Mouse (Mus musculus): ENCODE results near the gene Tsfm. TPM values are rescaled to one million over a fixed set of nuclear protein-coding genes. Genes with fewer than 3 reads are reported as not detected.

Gene Tsfm
- total RNA-seq, 2 experiments from 2014 or later, result 27.2 to 27.3 TPM

GRCm38 (mm10) chr10:127042468-127043115 lies 12.0 kb upstream of the Tsfm start:
- no peak for DNase-seq (ENCODE audit: extremely low spot score in 1 of 2, low spot score in 1 of 2)

- DNase-seq (ENCODE audit: extremely low spot score in 1 of 2, low spot score in 1 of 2), result peak; percentile 89 to 98
These were observed 11.2 kb upstream of the Tsfm start for GRCm38 (mm10) chr10:127041774-127042338.

GRCm38 (mm10) chr10:127041274-127041766 lies 10.7 kb upstream of the Tsfm start, which contains the start of the genes Mettl1 and Eef1akmt3:
Gene Mettl1, plus strand, starts transcription at chr10:127041414.
Gene Eef1akmt3, minus strand, starts transcription at chr10:127041513.
- DNase-seq (ENCODE audit: extremely low spot score in 1 of 2, low spot score in 1 of 2), result peak in 1 of 2 experiments; percentile 30

GRCm38 (mm10) chr10:127040569-127041214 lies 10.1 kb upstream of the Tsfm start:
- no peak for DNase-seq (ENCODE audit: extremely low spot score in 1 of 2, low spot score in 1 of 2)

- no peak for DNase-seq (ENCODE audit: extremely low spot score in 1 of 2, low spot score in 1 of 2)
These were observed 7.0 kb upstream of the Tsfm start for GRCm38 (mm10) chr10:127037641-127038040.

GRCm38 (mm10) chr10:127036273-127036672 lies 5.6 kb upstream of the Tsfm start:
- DNase-seq (ENCODE audit: extremely low spot score in 1 of 2, low spot score in 1 of 2), result no peak

- DNase-seq (ENCODE audit: extremely low spot score in 1 of 2, low spot score in 1 of 2), result no peak
These were observed 2.7 kb upstream of the Tsfm start for GRCm38 (mm10) chr10:127033301-127033741.

GRCm38 (mm10) chr10:127018422-127018821 lies 12.2 kb downstream of the Tsfm start:
- no peak for DNase-seq (ENCODE audit: extremely low spot score in 1 of 2, low spot score in 1 of 2)

- DNase-seq (ENCODE audit: extremely low spot score in 1 of 2, low spot score in 1 of 2), result no peak
These were observed 13.6 kb downstream of the Tsfm start for GRCm38 (mm10) chr10:127017071-127017470.

GRCm38 (mm10) chr10:127016488-127016887 lies 14.2 kb downstream of the Tsfm start:
- no peak for DNase-seq (ENCODE audit: extremely low spot score in 1 of 2, low spot score in 1 of 2)

- DNase-seq (ENCODE audit: extremely low spot score in 1 of 2, low spot score in 1 of 2), result no peak
These were observed 26.8 kb downstream of the Tsfm start for GRCm38 (mm10) chr10:127003806-127004205.

GRCm38 (mm10) chr10:127003334-127003733 lies 27.3 kb downstream of the Tsfm start:
- DNase-seq (ENCODE audit: extremely low spot score in 1 of 2, low spot score in 1 of 2), result no peak

GRCm38 (mm10) chr10:127002765-127003164 lies 27.9 kb downstream of the Tsfm start:
- DNase-seq (ENCODE audit: extremely low spot score in 1 of 2, low spot score in 1 of 2), result no peak

GRCm38 (mm10) chr10:127002056-127002455 lies 28.6 kb downstream of the Tsfm start:
- no peak for DNase-seq (ENCODE audit: extremely low spot score in 1 of 2, low spot score in 1 of 2)

- DNase-seq (ENCODE audit: extremely low spot score in 1 of 2, low spot score in 1 of 2), result no peak
These were observed 29.3 kb downstream of the Tsfm start for GRCm38 (mm10) chr10:127001297-127001696.

- no peak for DNase-seq (ENCODE audit: extremely low spot score in 1 of 2, low spot score in 1 of 2)
These were observed 30.1 kb downstream of the Tsfm start, which contains the start of gene Avil for GRCm38 (mm10) chr10:127000529-127000928. Gene Avil, plus strand, starts transcription at chr10:127000709.

- no peak for DNase-seq (ENCODE audit: extremely low spot score in 1 of 2, low spot score in 1 of 2)
These were observed 33.1 kb downstream of the Tsfm start for GRCm38 (mm10) chr10:126997340-126998113.

GRCm38 (mm10) chr10:126993621-126994020 lies 37.0 kb downstream of the Tsfm start:
- DNase-seq (ENCODE audit: extremely low spot score in 1 of 2, low spot score in 1 of 2), result no peak

GRCm38 (mm10) chr10:126991676-126992075 lies 39.0 kb downstream of the Tsfm start:
- DNase-seq (ENCODE audit: extremely low spot score in 1 of 2, low spot score in 1 of 2), result no peak

- DNase-seq (ENCODE audit: extremely low spot score in 1 of 2, low spot score in 1 of 2), result peak; percentile 75 to 93
These were observed 40.2 kb downstream of the Tsfm start for GRCm38 (mm10) chr10:126990313-126991056.
